Mouse (Mus musculus) hindbrain, postnatal 0 days (tissue): ENCODE measurements around the gene Clmn. TPM values are rescaled to one million over a fixed set of nuclear protein-coding genes. Genes with fewer than 3 reads are reported as not detected.

Source experiments
- ATAC-seq: fragments of 200-750 bp; cut with Nextera tagmentation; 2 replicates; pipeline ENCODE4 v1.8.0; 2017; ENCODE audit warnings: mild to moderate bottlenecking, moderate TSS enrichment, moderate library complexity
- DNase-seq: peaks from one replicate; pipeline ENCODE4 v3.0.0-alpha.2; 2015; ENCODE audit warnings: low spot score
- H3K27ac ChIP-seq: fragments of 300-500 bp; sonication (generic); 2 replicates; pipeline ENCODE4 v1.5.1; 2014; ENCODE audit warnings: mild to moderate bottlenecking
- H3K27me3 ChIP-seq: fragments of 300-500 bp; sonication (generic); 2 replicates; pipeline ENCODE4 v1.6.1; 2014; ENCODE audit warnings: low read length, mixed read lengths; ENCODE audit not compliant: insufficient read depth
- H3K36me3 ChIP-seq: fragments of 300-500 bp; sonication (generic); 2 replicates; pipeline ENCODE4 v1.6.1; 2014; ENCODE audit warnings: low read length, mixed read lengths; ENCODE audit not compliant: insufficient read depth
- H3K4me1 ChIP-seq: fragments of 300-500 bp; sonication (generic); 2 replicates; pipeline ENCODE4 v1.6.1; 2014; ENCODE audit warnings: antibody characterized with exemption, low read length, mixed read lengths; ENCODE audit not compliant: insufficient read depth
- H3K4me2 ChIP-seq: fragments of 300-500 bp; sonication (generic); 2 replicates; pipeline ENCODE4 v1.6.1; 2014; ENCODE audit warnings: low read depth, mild to moderate bottlenecking, low read length, moderate library complexity, mixed read lengths
- H3K4me3 ChIP-seq: fragments of 300-500 bp; sonication (generic); 2 replicates; pipeline ENCODE4 v1.5.1; 2014; ENCODE audit warnings: low read length
- H3K9ac ChIP-seq: fragments of 300-500 bp; sonication (generic); replicated peaks from 2 replicates; pipeline ENCODE4 v1.6.1; 2014; ENCODE audit warnings: mild to moderate bottlenecking, low read length, moderate library complexity, mixed read lengths
- H3K9me3 ChIP-seq: fragments of 300-500 bp; sonication (generic); 2 replicates; pipeline ENCODE4 v1.6.1; 2016; ENCODE audit warnings: low read length, mixed read lengths
- CTCF ChIP-seq: IDR thresholded peaks from 2 replicates; pipeline ENCODE4 v1.5.1; 2016; ENCODE audit warnings: antibody characterized with exemption, control low read depth, low read depth
- WGBS: fragments of 180-500 bp; shearing (Covaris S2); extraction: QIAGEN DNeasy Blood & Tissue Kit; methylation state at CpG from one replicate; pipeline ENCODE4 v1.1.7; 2014; 5-methylcytosine and 5-hydroxymethylcytosine counted together
- polyA plus RNA-seq: library from polyadenylated mRNA; unstranded; fragments of >200 nt; fragmentation: Nextera tagmentation; extraction: Ambion mirVana; gene quantifications from 2 replicates; pipeline ENCODE4 v1.2.1, GENCODE M21; 2015
- total RNA-seq: library from RNA; depleted of rRNA; stranded (reverse); fragments of >200 nt; gene quantifications from 2 replicates; pipeline ENCODE4 v1.2.3, GENCODE M21; 2014

Gene Clmn
- total and polyA plus RNA-seq, 2 experiments from 2014 or later, result 1.7 to 2.6 TPM

- H3K27ac ChIP-seq, result peak overlapping the region; percentile 16; the same call in 1 of the 2 replicates
- H3K9me3 ChIP-seq, result no peaks in the 10 kb centered on the region
- TF ChIP-seq CTCF, result no peak
- no peak overlapping the region for H3K4me3 ChIP-seq
- ATAC-seq (peak; percentile 36; the same call in 1 of the 2 replicates), DNase-seq (no peak)
- H3K27me3 ChIP-seq, result no peaks in the 10 kb centered on the region
- H3K36me3 ChIP-seq, result no peaks in the 10 kb centered on the region
- H3K4me2 ChIP-seq, result no peak overlapping the region
- 63% methylated on average over 8 of the region's 8 CpGs for WGBS
- no peak overlapping the region for H3K9ac ChIP-seq
- peaks cover 8% of the 10 kb centered on the region; the same call in 1 of the 2 replicates for H3K4me1 ChIP-seq
Observed at GRCm38 (mm10) chr12:104897051-104897618, 32.3 kb upstream of the Clmn start.

- Histone ChIP-seq H3K27me3 (no peaks in the 10 kb centered on the region), H3K4me2 (no peak overlapping the region), H3K9ac (no peak overlapping the region), H3K36me3 (no peaks in the 10 kb centered on the region), H3K4me3 (no peak overlapping the region), H3K9me3 (no peaks in the 10 kb centered on the region), H3K27ac (peak overlapping the region; percentile 16; the same call in 1 of the 2 replicates), H3K4me1 (peaks cover 8% of the 10 kb centered on the region; the same call in 1 of the 2 replicates)
- DNase-seq (peak; percentile 52), ATAC-seq (peak; percentile 59)
- no peak for TF ChIP-seq CTCF
- WGBS, result 40% methylated on average over 16 of the region's 16 CpGs
Observed at GRCm38 (mm10) chr12:104896640-104897039, 31.8 kb upstream of the Clmn start.

GRCm38 (mm10) chr12:104892245-104892644 lies 27.4 kb upstream of the Clmn start:
- no peak for DNase-seq
- 95% methylated on average over 3 of the region's 3 CpGs for WGBS
- no peak for ATAC-seq
- H3K27me3 ChIP-seq, result no peaks in the 10 kb centered on the region
- H3K4me1 ChIP-seq, result 0 out of 2 replicates have a peak, but pooled peaks cover 5% of the 10 kb centered on the region
- no peak overlapping the region for H3K9ac ChIP-seq
- no peak for TF ChIP-seq CTCF
- no peak overlapping the region for H3K27ac ChIP-seq
- H3K36me3 ChIP-seq, result no peaks in the 10 kb centered on the region
- H3K4me2 ChIP-seq, result no peak overlapping the region
- H3K4me3 ChIP-seq, result no peak overlapping the region
- no peaks in the 10 kb centered on the region for H3K9me3 ChIP-seq

GRCm38 (mm10) chr12:104890066-104890465 lies 25.2 kb upstream of the Clmn start:
- Histone ChIP-seq H3K9ac (no peak overlapping the region), H3K27me3 (no peaks in the 10 kb centered on the region), H3K9me3 (no peaks in the 10 kb centered on the region), H3K36me3 (no peaks in the 10 kb centered on the region), H3K4me1 (no peaks in the 10 kb centered on the region), H3K27ac (no peak overlapping the region), H3K4me3 (no peak overlapping the region), H3K4me2 (no peak overlapping the region)
- TF ChIP-seq CTCF, result no peak
- DNase-seq, result no peak
- WGBS, result 85% methylated on average over 8 of the region's 8 CpGs
- no peak for ATAC-seq

GRCm38 (mm10) chr12:104886104-104886503 lies 21.2 kb upstream of the Clmn start:
- no peak for TF ChIP-seq CTCF

GRCm38 (mm10) chr12:104882533-104882932 lies 17.7 kb upstream of the Clmn start:
- WGBS, result 63% methylated on average over 5 of the region's 5 CpGs
- no peak overlapping the region for H3K4me3 ChIP-seq
- no peak for ATAC-seq
- H3K4me2 ChIP-seq, result no peak overlapping the region
- no peaks in the 10 kb centered on the region for H3K9me3 ChIP-seq
- H3K9ac ChIP-seq, result no peak overlapping the region
- no peak for TF ChIP-seq CTCF
- no peaks in the 10 kb centered on the region for H3K36me3 ChIP-seq
- H3K4me1 ChIP-seq, result no peaks in the 10 kb centered on the region
- DNase-seq, result no peak
- no peaks in the 10 kb centered on the region for H3K27me3 ChIP-seq
- H3K27ac ChIP-seq, result no peak overlapping the region

More at GRCm38 (mm10) chr12:104886104-104886503, 21.2 kb upstream of the Clmn start:
- WGBS, result 81% methylated on average over 7 of the region's 7 CpGs
- no peaks in the 10 kb centered on the region for H3K36me3 ChIP-seq
- no peak overlapping the region for H3K4me3 ChIP-seq
- H3K27me3 ChIP-seq, result no peaks in the 10 kb centered on the region
- H3K9ac ChIP-seq, result no peak overlapping the region
- DNase-seq (no peak), ATAC-seq (no peak)
- H3K4me2 ChIP-seq, result no peak overlapping the region
- H3K4me1 ChIP-seq, result no peaks in the 10 kb centered on the region
- H3K27ac ChIP-seq, result no peak overlapping the region
- H3K9me3 ChIP-seq, result no peaks in the 10 kb centered on the region

- 60% methylated on average over 2 of the region's 2 CpGs for WGBS
- Histone ChIP-seq H3K9me3 (no peaks in the 10 kb centered on the region), H3K27me3 (no peaks in the 10 kb centered on the region), H3K9ac (no peak overlapping the region), H3K36me3 (no peaks in the 10 kb centered on the region), H3K27ac (no peak overlapping the region), H3K4me2 (no peak overlapping the region), H3K4me3 (no peak overlapping the region), H3K4me1 (no peaks in the 10 kb centered on the region)
- no peak for TF ChIP-seq CTCF
- ATAC-seq, result no peak
- no peak for DNase-seq
Observed at GRCm38 (mm10) chr12:104882061-104882460, 17.2 kb upstream of the Clmn start.
